Mouse (Mus musculus): ENCODE data around the gene Nrg4. TPM values are rescaled to one million over a fixed set of nuclear protein-coding genes. Genes with fewer than 3 reads are reported as not detected.
"Not testable (repeated sequence)": the region's sequence is repeated elsewhere in the genome, so short reads cannot be mapped to it uniquely, and the experiment has no call there.

Gene Nrg4
- polyA plus RNA-seq, 1 experiment from 2014 or later = 1.2 TPM

DNA sequence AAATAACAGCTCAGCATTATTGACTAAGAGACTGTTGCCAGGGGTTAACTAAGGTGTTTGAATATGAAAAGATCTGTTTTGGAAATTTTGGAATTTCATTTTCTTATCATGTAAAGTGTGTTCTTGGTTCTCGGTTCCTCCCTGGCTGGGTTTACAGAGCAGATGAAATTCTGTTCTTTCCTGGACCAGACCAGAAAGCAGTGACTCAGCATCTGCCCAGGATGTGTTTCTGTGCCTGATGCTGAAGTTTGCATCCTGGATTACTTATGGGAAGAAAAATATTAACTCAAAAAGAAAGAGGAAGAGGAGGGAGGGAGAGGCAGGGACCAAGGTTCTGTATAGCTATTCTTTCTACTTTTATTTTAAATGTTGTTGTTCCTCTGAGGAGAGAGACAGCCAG, 72.8 kb downstream of the Nrg4 start:
- H3K9me3 ChIP-seq (ENCODE audit: control insufficient read depth, low read length) = no peaks in the 10 kb centered on the region
- 67% methylated on average over 1 of the region's 1 CpGs for WGBS
- no peak overlapping the region for H3K27ac ChIP-seq (replicated peaks; ENCODE audit: low read depth, low read length)
- no peak overlapping the region for H3K4me2 ChIP-seq (ENCODE audit: low read depth, low read length)
- H3K9ac ChIP-seq (ENCODE audit: low read depth, low read length) = no peak overlapping the region
- H3K4me3 ChIP-seq (ENCODE audit: low read depth, low read length) = no peak overlapping the region
- ATAC-seq (ENCODE audit: low read depth) (no peak), DNase-seq (ENCODE audit: low spot score) (no peak)
- no peaks in the 10 kb centered on the region for H3K36me3 ChIP-seq (ENCODE audit: control insufficient read depth, insufficient read depth, low read length)
- H3K27me3 ChIP-seq (replicated peaks; ENCODE audit: control insufficient read depth, insufficient read depth, low read length) = no peaks in the 10 kb centered on the region
- no peaks in the 10 kb centered on the region for H3K4me1 ChIP-seq (ENCODE audit: control insufficient read depth, insufficient read depth, low read length)

DNA sequence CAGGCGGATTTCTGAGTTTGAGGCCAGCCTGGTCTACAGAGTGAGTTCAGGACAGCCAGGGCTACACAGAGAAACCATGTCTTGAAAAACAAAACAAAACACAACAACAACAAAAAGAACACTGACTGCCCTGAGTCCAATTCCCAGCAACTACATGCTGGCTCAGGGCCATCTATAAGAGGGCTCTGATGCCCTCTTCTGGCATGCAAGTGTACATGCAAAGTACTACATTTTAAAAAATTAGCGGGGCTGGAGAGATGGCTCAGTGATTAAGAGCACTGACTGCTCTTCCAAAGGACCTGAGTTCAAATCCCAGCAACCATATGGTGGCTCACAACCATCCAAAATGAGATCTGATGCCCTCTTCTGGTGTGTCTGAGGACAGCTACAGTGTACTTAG, 74.5 kb downstream of the Nrg4 start:
- H3K9ac ChIP-seq (ENCODE audit: low read depth, low read length); H3K27me3 ChIP-seq (replicated peaks; ENCODE audit: control insufficient read depth, insufficient read depth, low read length); H3K36me3 ChIP-seq (ENCODE audit: control insufficient read depth, insufficient read depth, low read length); H3K9me3 ChIP-seq (ENCODE audit: control insufficient read depth, low read length); H3K27ac ChIP-seq (replicated peaks; ENCODE audit: low read depth, low read length); H3K4me1 ChIP-seq (ENCODE audit: control insufficient read depth, insufficient read depth, low read length); H3K4me2 ChIP-seq (ENCODE audit: low read depth, low read length); DNase-seq (ENCODE audit: low spot score); H3K4me3 ChIP-seq (ENCODE audit: low read depth, low read length); ATAC-seq (ENCODE audit: low read depth): not testable (repeated sequence)
- 60% methylated on average over 2 of the region's 2 CpGs for WGBS

DNA sequence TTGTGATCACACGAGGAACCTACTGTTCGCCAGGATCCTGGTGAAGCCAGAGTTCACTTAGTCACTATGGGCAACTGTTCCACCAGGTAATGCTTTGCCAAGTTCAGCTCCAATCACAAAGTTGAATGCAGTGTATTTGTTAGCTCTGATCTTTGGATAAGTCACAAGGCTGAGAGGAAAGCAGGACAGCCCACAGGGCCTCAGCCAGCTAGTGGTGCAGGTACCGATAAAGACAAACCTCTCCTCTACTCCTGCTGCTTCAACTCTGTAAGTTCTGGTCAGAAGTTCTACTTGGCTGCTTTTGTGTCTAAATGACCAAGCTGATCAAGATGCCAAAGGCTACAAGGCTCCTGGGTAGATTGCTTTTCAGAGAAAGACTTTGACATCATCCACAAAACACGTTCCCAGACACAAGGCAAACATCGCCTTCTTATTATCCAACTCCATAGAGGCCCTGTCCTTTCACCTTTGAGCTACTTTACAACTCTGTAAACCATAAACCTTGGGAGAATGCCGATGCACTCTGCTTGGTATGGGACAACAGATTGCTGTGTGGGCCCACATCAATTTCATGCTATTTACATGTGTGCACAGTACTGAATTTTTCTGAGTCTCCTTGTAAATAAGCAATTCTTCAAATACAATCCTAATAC, 75.9 kb downstream of the Nrg4 start:
- Histone ChIP-seq H3K36me3 (ENCODE audit: control insufficient read depth, insufficient read depth, low read length) (no peaks in the 10 kb centered on the region), H3K27ac (replicated peaks; ENCODE audit: low read depth, low read length) (no peak overlapping the region), H3K9me3 (ENCODE audit: control insufficient read depth, low read length) (no peaks in the 10 kb centered on the region), H3K27me3 (replicated peaks; ENCODE audit: control insufficient read depth, insufficient read depth, low read length) (no peaks in the 10 kb centered on the region), H3K4me1 (ENCODE audit: control insufficient read depth, insufficient read depth, low read length) (no peaks in the 10 kb centered on the region), H3K9ac (ENCODE audit: low read depth, low read length) (no peak overlapping the region), H3K4me2 (ENCODE audit: low read depth, low read length) (no peak overlapping the region), H3K4me3 (ENCODE audit: low read depth, low read length) (no peak overlapping the region)
- DNase-seq (ENCODE audit: low spot score) (no peak), ATAC-seq (ENCODE audit: low read depth) (no peak)
- WGBS = 83% methylated on average over 6 of the region's 6 CpGs

DNA sequence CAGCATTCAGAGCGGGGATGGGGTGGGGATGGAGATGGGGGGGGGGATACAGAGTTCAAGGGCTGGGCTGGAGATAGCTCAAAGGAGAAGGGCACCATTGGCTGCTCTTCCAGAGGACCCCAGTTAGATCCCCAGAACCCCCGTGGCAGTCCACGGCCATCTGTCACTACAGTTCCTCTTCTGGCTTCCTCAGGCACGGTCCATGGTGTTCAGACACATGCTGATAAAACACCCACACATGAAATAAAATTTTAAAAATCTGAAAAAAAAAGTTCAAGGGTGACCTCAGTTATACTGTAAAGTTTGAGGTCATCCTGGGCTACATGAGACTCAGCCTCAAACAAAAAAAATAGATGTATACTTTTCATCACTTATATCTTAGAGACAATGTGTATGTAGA, 78.2 kb downstream of the Nrg4 start:
- Histone ChIP-seq H3K9me3 (ENCODE audit: control insufficient read depth, low read length) (no peaks in the 10 kb centered on the region), H3K4me3 (ENCODE audit: low read depth, low read length) (no peak overlapping the region), H3K4me1 (ENCODE audit: control insufficient read depth, insufficient read depth, low read length) (no peaks in the 10 kb centered on the region), H3K27ac (replicated peaks; ENCODE audit: low read depth, low read length) (no peak overlapping the region), H3K4me2 (ENCODE audit: low read depth, low read length) (no peak overlapping the region), H3K27me3 (replicated peaks; ENCODE audit: control insufficient read depth, insufficient read depth, low read length) (no peaks in the 10 kb centered on the region), H3K9ac (ENCODE audit: low read depth, low read length) (no peak overlapping the region), H3K36me3 (ENCODE audit: control insufficient read depth, insufficient read depth, low read length) (no peaks in the 10 kb centered on the region)
- DNase-seq (ENCODE audit: low spot score) (no peak), ATAC-seq (ENCODE audit: low read depth) (no peak)
- 82% methylated on average over 4 of the region's 4 CpGs for WGBS

DNA sequence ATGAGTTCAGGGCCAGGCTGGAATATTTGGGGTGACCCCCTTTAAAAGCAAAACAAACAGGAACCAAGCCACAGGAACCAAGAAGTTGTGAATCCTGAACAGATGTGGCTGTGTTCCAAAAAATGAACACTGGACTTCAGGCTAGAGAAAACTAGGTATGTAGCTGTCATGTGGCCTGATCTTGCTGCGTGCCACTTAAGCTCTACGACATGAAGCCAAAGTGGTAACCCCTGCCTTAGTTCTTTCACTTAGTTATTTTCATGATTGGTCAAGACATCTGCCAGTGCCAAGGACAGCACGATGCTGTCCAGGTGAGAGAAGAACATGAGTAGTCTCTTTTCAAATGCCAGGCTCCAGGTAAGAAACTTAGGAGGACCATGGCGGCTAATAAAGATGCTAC, 79.7 kb downstream of the Nrg4 start:
- 93% methylated on average over 4 of the region's 4 CpGs for WGBS

DNA sequence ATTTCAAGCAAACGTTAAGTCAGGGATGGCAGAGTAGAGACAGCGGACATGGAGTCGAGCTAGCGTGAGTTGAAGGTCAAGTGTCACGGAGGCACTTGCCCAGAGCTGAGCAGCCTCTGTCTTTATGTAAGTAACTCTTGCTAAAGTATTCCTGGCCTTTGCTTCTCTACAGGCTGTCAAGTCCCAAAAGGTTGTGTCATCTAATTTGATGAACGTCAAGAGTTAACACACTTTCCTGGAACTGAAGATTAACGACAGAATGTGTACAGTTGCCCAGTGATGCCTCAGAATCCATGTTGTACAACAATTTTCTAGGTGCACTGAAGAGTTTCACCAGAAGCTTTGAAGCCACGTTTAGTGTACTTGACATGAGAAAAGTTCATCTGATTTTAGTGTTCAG, 80.2 kb downstream of the Nrg4 start:
- Histone ChIP-seq H3K4me3 (ENCODE audit: low read depth, low read length) (no peak overlapping the region), H3K4me2 (ENCODE audit: low read depth, low read length) (no peak overlapping the region), H3K27ac (replicated peaks; ENCODE audit: low read depth, low read length) (no peak overlapping the region), H3K36me3 (ENCODE audit: control insufficient read depth, insufficient read depth, low read length) (no peaks in the 10 kb centered on the region), H3K9ac (ENCODE audit: low read depth, low read length) (no peak overlapping the region), H3K27me3 (replicated peaks; ENCODE audit: control insufficient read depth, insufficient read depth, low read length) (no peaks in the 10 kb centered on the region), H3K9me3 (ENCODE audit: control insufficient read depth, low read length) (no peaks in the 10 kb centered on the region), H3K4me1 (ENCODE audit: control insufficient read depth, insufficient read depth, low read length) (no peaks in the 10 kb centered on the region)
- ATAC-seq (ENCODE audit: low read depth) = no peak
- 57% methylated on average over 8 of the region's 8 CpGs for WGBS
- no peak for DNase-seq (ENCODE audit: low spot score)

More for the DNA sequence above, 79.7 kb downstream of the Nrg4 start:
- H3K4me1 ChIP-seq (ENCODE audit: control insufficient read depth, insufficient read depth, low read length) = no peaks in the 10 kb centered on the region
- H3K27ac ChIP-seq (replicated peaks; ENCODE audit: low read depth, low read length) = no peak overlapping the region
- no peak overlapping the region for H3K4me2 ChIP-seq (ENCODE audit: low read depth, low read length)
- H3K9ac ChIP-seq (ENCODE audit: low read depth, low read length) = no peak overlapping the region
- DNase-seq (ENCODE audit: low spot score) (no peak), ATAC-seq (ENCODE audit: low read depth) (no peak)
- no peaks in the 10 kb centered on the region for H3K36me3 ChIP-seq (ENCODE audit: control insufficient read depth, insufficient read depth, low read length)
- no peaks in the 10 kb centered on the region for H3K9me3 ChIP-seq (ENCODE audit: control insufficient read depth, low read length)
- H3K4me3 ChIP-seq (ENCODE audit: low read depth, low read length) = no peak overlapping the region
- H3K27me3 ChIP-seq (replicated peaks; ENCODE audit: control insufficient read depth, insufficient read depth, low read length) = no peaks in the 10 kb centered on the region

DNA sequence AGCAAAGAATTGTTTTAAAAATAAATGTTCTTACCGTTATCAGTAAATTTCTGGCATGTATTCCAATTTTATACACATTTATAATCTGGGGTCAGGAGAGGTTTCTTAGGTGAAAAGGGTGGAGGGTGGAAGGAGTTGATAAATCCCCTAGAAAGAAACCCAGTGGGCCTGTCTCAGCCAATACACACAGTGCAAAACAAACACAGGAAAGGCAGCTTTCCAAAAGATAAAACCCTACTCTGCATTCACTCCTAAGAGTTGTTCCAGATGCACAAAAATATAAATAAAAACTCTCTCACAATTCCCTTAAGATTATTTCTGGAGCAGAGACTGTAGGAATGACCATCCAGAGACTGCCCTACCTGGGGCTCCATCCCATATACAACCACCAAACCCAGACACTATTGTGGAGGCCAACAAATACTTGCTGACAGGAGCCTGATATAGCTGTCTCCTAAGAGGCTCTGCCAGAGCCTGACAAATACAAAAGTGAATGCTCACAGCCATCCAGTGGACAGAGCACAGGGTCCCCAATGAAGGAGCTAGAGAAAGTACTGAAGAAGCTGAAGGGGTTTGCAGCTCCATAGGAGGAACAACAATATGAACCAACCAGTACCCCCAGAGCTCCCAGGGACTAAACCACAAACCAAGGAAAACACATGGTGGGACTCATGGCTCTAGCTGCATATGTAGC, 81.4 kb downstream of the Nrg4 start:
- not testable (repeated sequence) for H3K36me3 ChIP-seq (ENCODE audit: control insufficient read depth, insufficient read depth, low read length); H3K4me2 ChIP-seq (ENCODE audit: low read depth, low read length); DNase-seq (ENCODE audit: low spot score); H3K9me3 ChIP-seq (ENCODE audit: control insufficient read depth, low read length); H3K9ac ChIP-seq (ENCODE audit: low read depth, low read length); H3K27me3 ChIP-seq (replicated peaks; ENCODE audit: control insufficient read depth, insufficient read depth, low read length); H3K4me1 ChIP-seq (ENCODE audit: control insufficient read depth, insufficient read depth, low read length); ATAC-seq (ENCODE audit: low read depth); H3K4me3 ChIP-seq (ENCODE audit: low read depth, low read length); H3K27ac ChIP-seq (replicated peaks; ENCODE audit: low read depth, low read length)
- WGBS = 94% methylated on average over 1 of the region's 1 CpGs

DNA sequence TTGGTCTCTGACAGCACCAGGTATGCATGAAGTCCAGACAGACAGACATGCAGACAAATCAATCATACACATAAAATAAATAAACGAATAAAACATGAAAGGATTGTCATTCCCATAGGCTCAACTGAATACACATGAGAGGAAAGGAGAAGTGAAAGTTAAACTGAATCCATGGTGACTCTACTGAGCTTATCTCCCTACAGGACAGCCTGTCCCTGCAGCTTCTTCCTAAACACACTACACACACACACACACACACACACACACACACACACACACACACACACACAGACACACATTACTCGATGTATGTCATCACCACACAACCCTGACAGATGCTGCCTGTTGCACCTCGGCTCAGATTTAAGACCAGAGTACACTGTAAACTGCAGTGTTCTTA, 82.6 kb downstream of the Nrg4 start:
- ATAC-seq (ENCODE audit: low read depth) = no peak
- Histone ChIP-seq H3K9ac (ENCODE audit: low read depth, low read length) (no peak overlapping the region), H3K4me1 (ENCODE audit: control insufficient read depth, insufficient read depth, low read length) (no peaks in the 10 kb centered on the region), H3K27ac (replicated peaks; ENCODE audit: low read depth, low read length) (no peak overlapping the region), H3K9me3 (ENCODE audit: control insufficient read depth, low read length) (no peaks in the 10 kb centered on the region), H3K27me3 (replicated peaks; ENCODE audit: control insufficient read depth, insufficient read depth, low read length) (no peaks in the 10 kb centered on the region), H3K4me2 (ENCODE audit: low read depth, low read length) (no peak overlapping the region), H3K36me3 (ENCODE audit: control insufficient read depth, insufficient read depth, low read length) (no peaks in the 10 kb centered on the region), H3K4me3 (ENCODE audit: low read depth, low read length) (no peak overlapping the region)
- no peak for DNase-seq (ENCODE audit: low spot score)
- WGBS = 68% methylated on average over 3 of the region's 3 CpGs

DNA sequence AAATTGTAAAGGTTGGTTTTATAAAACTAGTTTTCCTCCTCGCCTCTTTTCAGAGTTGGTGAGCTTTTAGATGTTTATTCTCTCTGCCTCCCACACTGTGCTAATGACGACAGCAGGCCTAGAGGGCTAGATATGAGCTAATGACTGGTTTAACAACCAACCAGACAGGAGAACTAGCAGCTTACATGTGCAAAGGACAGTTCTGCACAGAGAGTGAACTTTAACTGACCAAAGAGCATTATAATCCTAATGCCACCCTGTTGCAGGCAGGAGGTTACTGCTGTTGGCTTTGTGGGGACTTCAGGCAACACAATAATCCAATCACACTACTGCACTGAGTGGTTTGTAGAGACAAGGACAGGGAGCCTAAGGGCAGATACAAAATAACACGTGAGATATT, 83.4 kb downstream of the Nrg4 start:
- no peak for ATAC-seq (ENCODE audit: low read depth)
- H3K4me2 ChIP-seq (ENCODE audit: low read depth, low read length) = no peak overlapping the region
- no peaks in the 10 kb centered on the region for H3K36me3 ChIP-seq (ENCODE audit: control insufficient read depth, insufficient read depth, low read length)
- H3K27ac ChIP-seq (replicated peaks; ENCODE audit: low read depth, low read length) = no peak overlapping the region
- H3K9me3 ChIP-seq (ENCODE audit: control insufficient read depth, low read length) = no peaks in the 10 kb centered on the region
- H3K9ac ChIP-seq (ENCODE audit: low read depth, low read length) = no peak overlapping the region
- 74% methylated on average over 3 of the region's 3 CpGs for WGBS
- no peak for DNase-seq (ENCODE audit: low spot score)
- H3K4me3 ChIP-seq (ENCODE audit: low read depth, low read length) = no peak overlapping the region
- no peaks in the 10 kb centered on the region for H3K27me3 ChIP-seq (replicated peaks; ENCODE audit: control insufficient read depth, insufficient read depth, low read length)
- no peaks in the 10 kb centered on the region for H3K4me1 ChIP-seq (ENCODE audit: control insufficient read depth, insufficient read depth, low read length)
